Mouse (Mus musculus) frontal cortex, postnatal 10 days (tissue): ENCODE results near the gene Rab3gap2.
A peak's percentile ranks its signal among the peaks of the same experiment; 100 is the strongest.

Experiments used
- DNase-seq, 2 experiments: peaks; one replicate each; pipeline ENCODE4 v3.0.0; 2022; ENCODE audit warnings: low spot score in 2 of 2, mixed read lengths in 1 of 2

Gene Rab3gap2

DNA sequence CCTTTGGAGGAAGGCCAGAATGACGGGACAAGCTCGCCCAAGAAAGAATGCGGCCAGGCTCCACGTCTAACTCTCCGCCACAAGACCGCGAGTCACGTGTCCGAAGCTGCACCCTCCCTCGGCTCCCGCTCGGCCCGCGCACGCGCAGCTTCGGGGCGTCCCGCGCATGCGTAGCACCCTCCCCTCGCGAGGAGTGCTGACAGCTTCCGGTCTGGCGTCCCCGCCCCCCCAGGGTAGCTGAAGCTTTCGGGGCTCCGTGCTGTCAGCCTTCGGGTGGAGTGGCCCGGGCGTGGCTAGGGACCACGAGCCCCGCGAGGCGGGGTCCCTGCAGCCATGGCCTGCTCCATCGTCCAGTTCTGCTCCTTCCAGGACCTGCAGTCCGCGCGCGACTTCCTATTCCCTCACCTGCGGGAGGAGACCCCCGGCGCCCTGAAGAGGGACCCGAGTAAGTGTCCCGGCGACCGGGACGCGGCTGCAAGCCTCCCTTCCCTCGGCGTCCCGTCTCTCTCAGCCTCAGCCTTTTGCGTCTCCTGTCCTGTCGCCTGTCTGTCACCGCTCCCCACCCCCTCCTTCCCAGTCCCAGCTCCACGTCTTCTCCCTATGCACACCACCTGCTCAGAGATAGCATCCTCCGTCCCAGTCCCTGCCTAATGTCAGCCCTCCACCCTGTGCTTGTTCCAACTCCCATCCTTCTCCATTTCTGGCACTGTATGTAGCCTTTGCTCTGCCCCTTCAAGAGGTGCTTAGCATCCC, at the start of gene Rab3gap2:
TSS of gene Rab3gap2 (plus strand) at position 209 of the 753 bp plus-strand sequence.
- peak; percentile 98 to 99 for DNase-seq

DNA sequence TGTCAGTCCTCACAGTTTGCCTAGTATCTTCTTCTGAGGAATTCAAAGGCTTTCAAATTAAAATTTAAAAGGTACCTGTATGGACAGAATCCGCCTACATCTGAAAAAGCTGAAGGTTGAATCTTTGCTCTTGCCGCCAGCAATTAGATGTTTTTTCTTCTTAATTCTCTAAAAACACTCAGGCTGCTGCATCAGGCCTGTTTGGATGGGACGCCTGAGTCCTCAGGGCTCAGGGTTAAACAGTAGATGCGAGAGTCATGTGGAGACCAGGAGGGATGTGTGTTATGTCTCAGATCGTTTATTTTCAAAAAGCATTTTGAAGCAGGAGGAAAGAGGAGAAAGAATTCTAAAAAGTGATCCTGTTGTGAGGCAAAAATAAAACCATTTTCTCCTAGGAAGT, 30.3 kb upstream of the Rab3gap2 start:
- no peak for DNase-seq

DNA sequence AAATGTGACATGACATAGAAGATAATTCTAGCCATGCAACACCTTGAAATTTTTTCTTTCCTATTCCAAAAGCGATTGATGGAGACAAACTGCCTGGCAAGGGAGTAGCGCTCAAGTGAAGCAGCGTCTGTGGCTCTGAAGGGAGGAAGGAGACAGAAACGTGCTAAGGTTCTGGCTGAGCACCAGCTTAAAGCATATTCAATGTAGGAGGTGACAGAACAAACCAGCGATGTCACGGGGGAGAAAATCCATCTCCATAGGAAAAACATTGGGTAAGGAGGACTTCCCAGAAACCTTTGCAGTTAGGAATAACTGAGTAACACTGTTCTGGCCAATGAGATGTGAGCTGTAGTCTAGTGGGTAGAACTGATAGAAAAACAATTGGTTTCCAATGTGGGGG, 26.1 kb upstream of the Rab3gap2 start:
- DNase-seq, result no peak

DNA sequence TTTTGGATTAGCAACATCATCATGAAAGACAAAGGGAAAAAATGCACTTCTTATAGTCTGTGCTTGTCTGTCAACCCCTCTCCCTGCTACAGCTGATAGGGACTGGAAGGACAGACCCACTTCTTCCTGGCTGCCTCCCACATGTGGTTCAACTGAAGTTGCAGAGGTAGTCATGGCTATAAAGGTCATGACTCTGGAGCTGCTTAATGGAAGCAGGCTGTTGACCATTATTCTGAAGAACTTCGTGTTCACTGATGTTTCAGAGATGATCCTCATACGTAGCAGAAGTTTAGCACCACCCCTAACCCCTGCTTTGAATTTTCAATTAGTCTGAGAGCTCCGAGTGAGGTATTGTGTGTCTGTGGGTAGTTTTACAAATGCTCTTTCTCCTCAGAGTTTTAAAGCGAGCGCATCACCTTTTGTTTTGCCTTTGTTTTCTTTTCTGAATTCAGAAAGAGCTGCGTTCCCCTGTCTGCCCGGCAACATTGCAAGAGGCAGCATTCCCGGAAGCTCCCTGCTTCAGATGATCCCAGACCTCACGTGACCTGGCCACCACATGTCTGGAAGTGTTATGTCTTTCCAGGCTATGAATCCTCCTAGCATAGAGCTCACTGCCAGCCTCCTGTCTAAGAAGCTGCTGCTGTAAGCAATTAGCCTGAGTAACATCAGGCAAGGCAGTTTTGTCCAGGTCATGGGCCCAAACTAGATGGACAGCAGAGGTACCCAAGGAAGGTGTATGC, 20.2 kb upstream of the Rab3gap2 start:
- no peak for DNase-seq

DNA sequence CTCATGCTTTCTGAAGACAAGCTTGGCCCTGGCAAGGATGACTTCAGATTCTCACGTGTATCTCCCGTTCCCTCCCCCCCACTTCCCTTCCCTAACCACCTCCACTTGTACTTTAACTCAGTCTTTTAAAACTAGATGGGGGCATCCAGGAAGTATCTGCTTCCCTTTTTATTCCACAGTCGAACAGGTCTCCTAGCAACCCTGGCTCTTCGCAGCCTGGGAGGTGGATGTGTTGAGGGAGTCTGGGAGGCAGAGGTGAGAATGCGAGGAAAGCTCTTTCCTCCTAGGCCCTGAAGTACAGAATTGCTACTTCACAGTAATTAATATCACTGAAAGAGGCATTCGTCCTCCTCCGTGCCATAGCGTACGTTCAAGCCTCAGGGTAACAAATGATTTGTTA, 18.4 kb upstream of the Rab3gap2 start:
- peak; percentile 36 to 54 for DNase-seq

DNA sequence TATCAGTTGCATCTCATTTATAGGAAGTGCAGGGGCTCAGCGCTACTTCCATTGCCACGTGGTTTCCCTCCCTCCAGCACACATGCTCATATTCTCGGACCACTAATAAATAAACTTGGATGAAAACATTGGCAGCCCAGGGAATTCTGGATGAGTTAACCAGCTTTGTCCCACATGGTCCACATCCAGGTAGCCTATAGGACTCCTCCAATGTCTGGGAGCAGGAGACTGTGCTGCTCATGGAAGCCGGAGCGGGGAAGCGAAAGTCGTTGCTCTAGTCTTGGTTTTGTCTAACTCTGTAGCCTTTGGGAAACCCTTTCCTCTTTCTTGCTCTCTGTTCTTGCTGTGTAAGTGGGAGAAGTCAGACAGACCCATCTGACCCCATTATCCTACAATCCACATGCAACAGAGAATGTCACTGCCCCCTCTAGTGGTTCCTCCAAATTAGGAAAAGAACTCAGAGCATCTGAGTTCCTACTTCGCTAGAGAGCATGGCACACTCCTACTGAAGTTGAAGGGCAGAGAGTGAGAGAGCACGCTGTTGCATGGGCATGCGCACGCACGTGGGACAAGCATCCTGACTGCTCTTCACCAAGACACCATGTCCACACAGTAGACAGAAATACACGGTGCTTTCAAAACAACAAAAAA, 16.7 kb upstream of the Rab3gap2 start:
- DNase-seq, result no peak

DNA sequence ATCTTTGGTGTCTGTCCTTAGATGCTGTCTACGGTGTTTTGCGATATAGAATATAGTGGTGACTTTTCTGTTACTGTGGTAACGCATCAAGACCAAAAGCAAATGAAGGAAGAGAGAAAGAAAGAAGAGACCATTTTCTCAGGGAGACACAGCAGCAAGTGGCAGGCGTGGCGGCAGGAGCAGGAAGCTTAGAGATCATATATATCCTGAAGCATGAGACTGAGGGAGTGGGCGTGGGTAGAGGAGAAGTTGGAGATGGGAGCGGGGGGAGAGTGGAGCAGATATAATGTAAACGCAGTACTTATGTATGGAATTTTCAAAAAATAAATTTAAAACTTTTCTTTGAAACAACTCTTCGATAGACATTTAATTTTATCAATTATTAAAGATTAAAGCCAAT, 14.0 kb upstream of the Rab3gap2 start:
- no peak for DNase-seq

DNA sequence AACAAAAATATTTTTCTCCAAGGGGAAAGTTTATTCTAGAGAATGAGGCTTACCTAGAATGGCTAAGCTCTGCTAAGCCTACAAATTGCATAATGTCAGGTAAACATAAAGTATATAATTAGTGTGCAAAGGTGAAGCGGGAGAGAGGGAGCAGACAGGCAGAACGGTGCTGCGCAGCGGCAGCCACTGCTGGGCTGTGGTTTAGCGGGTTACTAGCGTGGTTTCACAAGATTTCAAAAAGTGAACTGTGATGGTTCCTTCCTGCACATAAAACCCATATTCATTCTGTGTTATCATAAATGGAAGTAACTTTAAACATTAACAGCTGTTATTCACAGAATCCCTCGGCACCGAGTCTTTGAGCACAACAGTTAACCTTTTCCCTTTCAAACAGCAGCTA, 11.8 kb upstream of the Rab3gap2 start:
- DNase-seq, result no peak

DNA sequence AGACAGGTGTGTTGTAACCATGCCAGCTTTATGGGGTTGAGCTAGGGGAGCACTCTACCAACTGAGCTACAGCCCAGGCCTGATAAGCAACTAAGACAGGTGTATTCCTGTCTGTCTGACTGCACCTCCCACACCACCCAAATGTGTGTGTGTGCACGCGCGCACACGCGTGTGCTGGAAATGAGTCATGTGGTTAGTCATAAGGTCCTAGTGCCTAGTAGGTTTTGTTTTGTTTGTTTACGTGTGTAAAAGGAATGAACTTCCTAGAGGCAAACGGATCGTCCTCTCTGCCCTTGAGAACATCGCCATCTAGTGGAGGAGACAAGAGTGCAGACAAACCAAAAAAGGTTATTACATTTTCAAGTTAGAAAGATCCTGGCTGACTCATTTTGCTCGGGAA, 10.4 kb upstream of the Rab3gap2 start:
- no peak for DNase-seq

DNA sequence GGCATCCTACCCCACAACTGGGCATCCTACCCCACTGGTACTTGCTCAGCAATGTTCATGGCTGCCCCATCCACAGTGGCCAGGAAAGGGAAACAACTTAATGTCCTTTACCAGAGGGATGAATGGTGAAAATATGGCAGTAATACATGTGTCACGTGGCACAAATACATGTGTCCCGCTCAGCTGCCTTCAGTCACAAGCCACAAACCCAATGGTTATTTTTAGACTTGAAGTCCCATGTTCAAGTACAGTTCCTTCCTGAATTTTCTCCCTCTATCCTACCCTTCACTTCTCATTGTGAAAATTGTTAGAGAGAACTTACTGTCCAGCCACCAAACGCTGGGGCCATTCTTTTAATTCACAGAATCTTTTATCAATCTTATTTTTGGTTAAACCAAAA, 7.6 kb upstream of the Rab3gap2 start:
- DNase-seq, result no peak

DNA sequence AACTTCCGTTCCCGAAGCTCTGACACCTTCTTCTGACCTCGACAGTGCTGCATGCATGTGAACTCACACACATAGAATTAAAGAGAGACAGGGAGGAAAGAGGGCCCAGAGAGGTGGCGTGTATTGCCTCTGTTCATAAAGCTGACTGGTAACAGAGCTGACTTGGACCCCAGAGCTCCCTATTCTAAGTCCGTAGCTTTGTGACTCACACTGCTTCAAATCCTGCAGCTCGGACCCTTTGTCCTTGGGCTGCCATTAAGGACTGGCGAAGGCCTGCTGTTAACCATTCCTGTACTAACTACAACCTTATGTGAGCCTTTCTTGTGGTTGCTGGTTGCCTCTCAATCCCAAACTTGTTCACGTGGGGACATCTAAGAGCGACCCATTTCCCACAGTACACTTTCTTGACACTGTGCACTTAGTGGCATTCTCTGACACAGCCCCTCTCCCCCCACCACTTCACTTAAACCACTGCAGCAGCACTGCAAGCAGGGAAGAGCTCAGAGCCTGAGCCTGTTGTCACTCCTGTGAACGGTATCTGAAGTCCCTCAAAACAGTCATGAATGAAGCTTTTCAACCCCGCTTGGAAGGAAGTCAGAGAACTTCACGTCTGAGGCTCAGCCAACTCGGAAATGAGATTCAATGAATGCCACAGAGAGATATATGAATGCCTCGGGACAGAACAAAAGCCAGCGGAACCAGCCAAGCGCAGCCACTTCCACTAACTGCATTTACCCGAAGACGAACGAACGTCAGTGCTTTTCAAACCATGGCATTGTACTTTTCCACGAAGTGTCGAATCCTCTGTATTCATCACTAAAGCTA, 3.1 kb upstream of the Rab3gap2 start:
- DNase-seq, result no peak

DNA sequence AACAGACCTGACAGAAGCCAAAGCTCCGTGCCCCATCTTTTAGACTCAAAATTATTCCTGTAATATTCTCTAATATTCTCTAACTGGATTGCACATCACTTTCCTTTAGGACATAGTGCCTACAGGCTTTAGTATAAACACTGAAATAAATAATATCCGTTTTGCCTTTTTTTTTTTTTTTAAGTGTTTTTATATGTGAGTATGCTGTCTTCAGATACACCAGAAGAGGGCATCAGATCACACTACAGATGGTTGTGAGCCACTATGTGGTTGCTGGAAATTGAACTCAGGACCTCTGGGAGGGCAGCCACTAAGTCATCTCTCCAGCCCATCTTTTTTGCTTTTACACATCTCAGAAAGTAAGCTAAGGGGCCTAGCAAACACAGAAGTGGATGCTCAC, 1.9 kb upstream of the Rab3gap2 start:
- no peak for DNase-seq

DNA sequence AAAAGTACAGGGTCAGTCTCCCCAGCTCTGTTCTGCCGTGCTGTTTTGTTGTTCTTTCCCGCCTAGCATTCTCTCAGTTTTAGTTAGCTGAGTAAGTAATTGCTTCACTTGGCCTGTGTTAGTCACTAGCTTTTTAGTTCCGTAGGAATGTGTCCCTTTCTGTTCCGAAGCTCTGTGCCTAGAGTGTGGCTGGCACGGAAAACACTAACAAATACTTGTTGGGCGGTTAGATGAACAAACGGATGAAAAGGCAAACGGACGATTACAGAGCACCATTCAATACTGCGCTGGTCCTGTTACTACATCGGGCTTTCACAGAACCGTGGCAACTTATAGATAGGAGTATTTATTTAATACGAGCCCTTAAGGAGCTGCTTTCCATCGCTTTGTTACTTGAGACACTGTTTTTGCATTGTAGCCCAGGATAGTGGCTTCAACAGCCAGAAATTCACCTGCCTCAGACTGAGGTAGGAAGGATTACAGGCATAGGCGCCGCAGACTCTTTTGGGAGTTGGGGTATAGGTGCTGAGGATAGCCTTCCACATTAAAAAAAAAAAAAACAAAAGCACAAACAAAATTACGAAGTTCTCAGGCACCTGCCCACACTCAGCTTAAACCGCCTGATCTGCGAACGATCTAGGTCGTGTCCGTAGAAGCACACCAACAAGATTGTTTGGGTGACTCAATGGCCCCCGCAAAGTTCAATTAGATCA, 565 bp upstream of the Rab3gap2 start:
- no peak for DNase-seq

DNA sequence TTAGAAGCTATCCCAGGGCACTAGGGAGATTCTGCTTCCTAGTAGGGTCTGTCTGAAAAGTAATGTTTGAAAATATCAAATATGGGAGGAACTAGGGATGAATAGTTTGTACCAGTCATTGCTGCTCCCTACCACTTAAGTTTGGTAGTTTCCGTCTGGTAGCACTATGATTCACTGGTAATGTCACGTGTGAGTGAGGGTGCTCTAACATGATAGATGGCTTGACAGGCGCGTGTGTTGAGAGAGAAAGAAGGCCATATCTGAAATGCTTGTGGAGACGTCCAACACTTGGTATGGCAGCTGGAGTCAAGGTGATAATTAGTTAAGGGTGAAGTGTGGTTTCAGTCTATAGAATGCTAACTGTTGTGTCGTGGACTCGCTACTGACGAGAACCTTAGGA, 1.2 kb downstream of the Rab3gap2 start:
- DNase-seq, result no peak

DNA sequence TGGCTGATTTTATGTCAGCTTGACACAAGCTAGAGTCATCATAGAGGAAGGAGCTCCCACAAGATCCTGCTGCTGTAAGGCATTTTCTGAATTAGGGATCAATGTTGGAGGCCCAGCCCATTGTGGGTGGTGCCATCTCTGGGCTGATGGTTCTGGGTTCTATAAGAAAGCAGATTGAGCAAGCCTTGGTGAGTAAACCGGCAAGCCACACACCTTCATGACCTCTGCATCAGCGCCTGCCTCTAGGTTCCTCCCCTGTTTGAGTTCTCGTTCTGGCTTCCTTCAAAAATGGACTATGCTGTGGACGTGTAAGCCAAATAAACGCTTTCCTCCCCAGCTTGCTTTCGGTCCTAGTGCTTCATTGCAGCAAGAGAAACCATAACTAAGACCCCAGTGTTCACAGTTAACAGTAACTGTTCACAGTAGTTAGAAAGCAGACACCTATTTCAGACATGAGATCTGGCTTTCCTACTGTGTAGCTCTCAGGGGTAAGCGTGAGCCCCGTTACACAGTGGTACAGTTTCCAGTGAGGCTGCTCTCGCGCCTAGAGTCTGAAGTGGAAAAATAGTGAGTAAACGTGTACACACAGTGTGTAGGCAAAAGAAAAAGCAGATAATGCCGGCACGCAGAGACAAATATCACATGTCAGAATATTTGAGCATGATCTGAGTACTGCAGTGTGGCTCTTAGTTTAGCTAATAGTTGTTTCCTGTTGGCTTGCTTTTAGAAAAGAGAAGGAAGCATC, 4.1 kb downstream of the Rab3gap2 start:
- DNase-seq, result no peak

DNA sequence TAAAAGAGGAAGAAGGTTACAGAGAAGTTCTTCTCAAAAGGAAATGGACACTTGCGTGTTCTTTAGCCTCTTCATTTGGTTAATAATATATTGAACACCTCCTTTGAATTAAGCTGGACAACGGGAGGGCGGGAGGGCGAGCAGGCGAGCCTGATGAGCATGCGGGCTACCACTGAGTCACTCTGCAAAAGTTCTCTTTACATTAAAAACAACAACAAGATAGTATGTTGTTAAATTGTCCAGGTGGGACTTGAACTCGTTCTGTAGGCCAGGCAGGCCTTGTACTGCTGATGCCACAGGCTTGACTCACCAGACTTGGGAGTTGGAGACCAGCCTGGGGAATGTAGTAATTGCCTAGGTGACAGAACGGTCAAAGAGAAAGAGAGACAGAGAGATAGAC, 4.8 kb downstream of the Rab3gap2 start:
- no peak for DNase-seq

DNA sequence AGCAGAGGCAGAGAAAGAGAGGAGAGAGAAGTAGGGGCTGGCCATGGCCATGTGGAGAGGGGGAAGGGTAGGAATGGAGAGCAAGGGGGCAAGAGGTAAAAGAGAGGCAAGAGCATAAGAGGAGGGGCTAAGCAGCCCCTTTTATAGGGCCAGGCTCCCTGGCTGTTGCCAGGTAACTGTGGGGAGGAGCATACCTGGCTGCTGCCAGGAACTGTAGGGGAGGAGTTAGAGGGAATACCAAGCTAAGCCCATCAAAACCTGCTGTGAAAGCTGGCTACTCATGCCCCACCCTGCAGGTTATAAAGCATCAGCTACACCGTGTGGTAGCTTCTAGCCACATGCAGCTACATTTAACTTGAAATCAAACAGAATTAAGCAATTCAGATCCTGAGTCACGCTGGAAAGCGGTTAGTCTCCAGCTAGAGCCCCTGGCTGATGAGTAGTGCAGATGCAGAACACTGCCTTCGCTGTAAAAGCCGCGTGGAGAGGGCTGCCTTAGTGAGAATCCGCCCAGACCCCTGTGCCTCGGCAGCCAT, 5.8 kb downstream of the Rab3gap2 start:
- no peak for DNase-seq

DNA sequence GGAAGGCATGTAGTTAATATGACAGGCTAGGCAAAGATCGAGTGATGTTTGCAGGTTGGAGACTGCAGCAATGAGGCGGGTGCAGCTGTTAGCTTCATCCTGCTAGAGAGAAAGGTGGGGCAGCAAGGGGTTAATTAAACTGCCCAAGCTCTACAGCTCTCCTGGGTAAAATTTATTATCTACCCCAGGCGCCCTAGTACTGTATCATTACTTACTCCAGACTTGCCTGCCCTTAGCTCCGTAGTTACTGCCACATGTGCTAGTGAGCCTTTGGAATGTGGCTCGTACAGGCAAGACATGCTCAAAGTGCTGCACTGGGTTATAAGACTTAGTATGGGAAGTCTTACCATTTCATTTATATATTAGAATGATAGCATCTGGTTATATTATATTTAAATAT, 12.4 kb downstream of the Rab3gap2 start:
- DNase-seq, result no peak

DNA sequence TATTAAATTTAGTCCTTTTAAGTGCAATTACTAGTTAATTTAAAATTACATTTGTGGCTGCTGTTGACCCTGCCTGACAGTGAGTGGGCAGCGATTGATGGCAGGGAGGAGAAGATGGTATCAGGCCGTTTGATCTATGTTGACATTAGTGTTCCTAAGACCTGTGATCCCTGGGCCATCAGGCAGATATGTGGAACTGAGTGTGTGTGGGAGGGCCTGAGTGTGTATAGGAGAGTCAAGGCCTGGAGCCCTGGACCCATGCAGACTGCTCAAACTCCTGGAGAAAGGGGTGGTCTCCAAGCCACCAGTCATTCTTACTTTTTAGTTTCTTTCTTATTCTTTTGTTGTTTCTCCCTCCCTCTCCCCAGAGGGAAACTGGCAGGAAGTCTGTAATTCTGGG, 12.8 kb downstream of the Rab3gap2 start:
- DNase-seq, result no peak

DNA sequence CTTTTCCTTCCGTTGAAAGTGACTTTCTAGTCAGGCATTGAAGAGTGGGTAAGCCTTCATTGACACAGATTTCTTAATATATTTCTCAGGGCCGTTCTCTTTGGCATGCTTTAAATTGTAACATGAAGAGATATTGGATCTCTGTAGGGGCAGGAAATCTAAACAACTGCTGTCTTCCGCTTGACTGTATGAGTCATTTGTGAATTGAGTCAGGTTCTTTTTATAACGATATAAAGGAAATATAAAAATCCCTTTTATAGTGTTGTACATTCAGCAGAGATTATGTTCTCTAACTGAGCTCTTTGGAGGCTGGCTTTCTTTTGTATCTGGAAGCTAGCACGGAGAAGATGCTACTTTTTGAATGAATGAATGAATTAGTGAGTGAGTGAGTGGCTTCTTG, 14.0 kb downstream of the Rab3gap2 start:
- DNase-seq, result no peak
